Mouse (Mus musculus): ENCODE measurements around the gene Yju2. TPM values are rescaled to one million over a fixed set of nuclear protein-coding genes. Genes with fewer than 3 reads are reported as not detected.

Yju2 gene
- polyA plus RNA-seq, 1 experiment from 2014 or later = 16.8 TPM

DNA sequence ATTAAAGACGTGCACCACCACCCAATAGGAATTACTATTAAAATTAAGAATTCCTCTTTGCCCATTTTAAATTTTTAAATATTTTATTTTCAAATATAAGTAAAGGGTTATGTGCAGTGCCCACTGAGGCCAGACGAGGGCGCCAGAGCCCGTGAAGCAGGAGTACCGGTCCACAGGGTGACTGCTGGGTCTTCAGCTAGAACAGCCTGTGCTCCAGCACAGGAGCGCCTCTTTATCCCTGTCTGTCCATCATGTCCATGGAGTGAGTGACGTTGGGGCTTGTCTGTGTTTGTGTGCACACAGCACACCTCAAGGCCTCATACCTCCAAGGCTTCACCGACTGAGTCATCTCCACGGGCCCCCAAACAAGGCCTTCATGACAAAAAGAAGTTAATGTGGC is 1.7 kb upstream of the Yju2 start:
- Histone ChIP-seq H3K4me2 (ENCODE audit: low read depth, low read length) (no peak overlapping the region), H3K36me3 (ENCODE audit: control insufficient read depth, insufficient read depth, low read length) (peaks cover 14% of the 10 kb centered on the region; the same call in 1 of the 2 replicates), H3K27ac (replicated peaks; ENCODE audit: low read depth, low read length) (no peak overlapping the region), H3K9me3 (ENCODE audit: control insufficient read depth, low read length) (no peaks in the 10 kb centered on the region), H3K9ac (ENCODE audit: low read depth, low read length) (no peak overlapping the region), H3K27me3 (replicated peaks; ENCODE audit: control insufficient read depth, insufficient read depth, low read length) (no peaks in the 10 kb centered on the region), H3K4me1 (ENCODE audit: control insufficient read depth, insufficient read depth, low read length) (peaks cover 16% of the 10 kb centered on the region), H3K4me3 (ENCODE audit: low read depth, low read length) (no peak overlapping the region)
- DNase-seq (ENCODE audit: low spot score) = peak; percentile 76
- WGBS = 17% methylated on average over 9 of the region's 9 CpGs
- no peak for ATAC-seq (ENCODE audit: low read depth)

DNA sequence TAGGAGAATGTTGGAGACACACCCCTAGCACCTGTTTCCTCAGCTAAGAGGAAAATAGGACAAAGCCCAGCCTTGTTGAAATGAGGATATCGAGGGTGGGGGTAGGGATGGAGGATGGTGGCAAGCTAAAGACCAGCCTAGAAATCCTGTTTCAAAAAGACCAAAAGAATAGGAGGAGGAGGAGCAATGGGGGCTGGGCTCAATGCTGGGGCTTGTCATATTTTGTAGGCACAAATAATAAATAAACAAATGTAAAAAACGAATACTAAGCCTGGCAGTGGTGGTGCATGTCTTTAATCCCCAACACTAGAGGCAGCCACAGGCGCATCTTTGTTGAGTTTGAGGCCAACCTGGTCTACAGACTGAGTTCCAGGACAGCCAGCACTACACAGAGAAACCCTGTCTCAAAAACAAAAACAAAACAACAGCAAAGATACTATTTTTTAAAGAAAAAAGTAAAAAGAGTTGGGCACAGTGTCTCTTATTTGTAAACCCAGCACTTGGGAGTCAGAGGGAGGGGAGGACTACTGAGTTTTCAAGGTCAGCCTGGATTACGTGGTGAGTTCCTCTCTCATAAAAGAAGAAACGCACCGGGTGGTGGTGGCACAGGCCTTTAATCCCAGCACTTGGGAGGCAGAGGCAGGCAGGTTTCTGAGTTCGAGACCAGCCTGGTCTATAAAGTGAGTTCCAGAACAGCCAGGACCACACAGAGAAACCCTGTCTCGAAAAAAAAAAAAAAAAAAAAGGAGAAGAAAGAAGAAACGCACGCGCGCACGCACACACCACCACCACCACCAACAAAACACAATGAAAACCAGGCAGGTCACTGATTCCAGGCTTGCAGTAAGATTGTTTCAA is 944 bp upstream of the Yju2 start:
- Histone ChIP-seq H3K9ac (ENCODE audit: low read depth, low read length) (peak overlapping the region; percentile 71), H3K36me3 (ENCODE audit: control insufficient read depth, insufficient read depth, low read length) (peaks cover 14% of the 10 kb centered on the region; the same call in 1 of the 2 replicates), H3K4me2 (ENCODE audit: low read depth, low read length) (peak overlapping the region; percentile 74), H3K27me3 (replicated peaks; ENCODE audit: control insufficient read depth, insufficient read depth, low read length) (no peaks in the 10 kb centered on the region), H3K9me3 (ENCODE audit: control insufficient read depth, low read length) (no peaks in the 10 kb centered on the region), H3K4me1 (ENCODE audit: control insufficient read depth, insufficient read depth, low read length) (peaks cover 16% of the 10 kb centered on the region), H3K27ac (replicated peaks; ENCODE audit: low read depth, low read length) (peak overlapping the region; percentile 96), H3K4me3 (ENCODE audit: low read depth, low read length) (peak overlapping the region; percentile 59)
- DNase-seq (ENCODE audit: low spot score) (no peak), ATAC-seq (ENCODE audit: low read depth) (no peak)
- WGBS = 75% methylated on average over 13 of the region's 13 CpGs

DNA sequence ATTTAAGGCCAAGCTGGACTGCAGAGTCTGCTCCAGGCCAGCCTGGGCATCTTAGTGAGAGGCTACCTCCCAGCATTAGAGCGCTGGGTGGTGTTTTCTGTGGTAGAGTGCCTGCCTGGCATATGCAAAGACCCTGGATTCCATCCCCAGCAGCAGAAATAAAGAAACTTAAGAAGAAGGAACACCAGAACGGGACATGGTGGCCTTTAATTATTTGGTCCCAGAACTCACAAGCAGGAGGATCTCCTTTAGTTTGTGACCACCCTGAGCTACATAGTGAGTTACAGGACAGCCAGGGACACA is 364 bp upstream of the Yju2 start:
- no peaks in the 10 kb centered on the region for H3K27me3 ChIP-seq (replicated peaks; ENCODE audit: control insufficient read depth, insufficient read depth, low read length)
- ATAC-seq (ENCODE audit: low read depth) = no peak
- H3K9me3 ChIP-seq (ENCODE audit: control insufficient read depth, low read length) = no peaks in the 10 kb centered on the region
- H3K4me3 ChIP-seq (ENCODE audit: low read depth, low read length) = peak overlapping the region; percentile 59
- DNase-seq (ENCODE audit: low spot score) = no peak
- WGBS = 28% methylated on average over 2 of the region's 2 CpGs
- H3K9ac ChIP-seq (ENCODE audit: low read depth, low read length) = peak overlapping the region; percentile 71
- peak overlapping the region; percentile 74 for H3K4me2 ChIP-seq (ENCODE audit: low read depth, low read length)
- peak overlapping the region; percentile 96 for H3K27ac ChIP-seq (replicated peaks; ENCODE audit: low read depth, low read length)
- H3K36me3 ChIP-seq (ENCODE audit: control insufficient read depth, insufficient read depth, low read length) = peaks cover 14% of the 10 kb centered on the region; the same call in 1 of the 2 replicates
- H3K4me1 ChIP-seq (ENCODE audit: control insufficient read depth, insufficient read depth, low read length) = peaks cover 16% of the 10 kb centered on the region

DNA sequence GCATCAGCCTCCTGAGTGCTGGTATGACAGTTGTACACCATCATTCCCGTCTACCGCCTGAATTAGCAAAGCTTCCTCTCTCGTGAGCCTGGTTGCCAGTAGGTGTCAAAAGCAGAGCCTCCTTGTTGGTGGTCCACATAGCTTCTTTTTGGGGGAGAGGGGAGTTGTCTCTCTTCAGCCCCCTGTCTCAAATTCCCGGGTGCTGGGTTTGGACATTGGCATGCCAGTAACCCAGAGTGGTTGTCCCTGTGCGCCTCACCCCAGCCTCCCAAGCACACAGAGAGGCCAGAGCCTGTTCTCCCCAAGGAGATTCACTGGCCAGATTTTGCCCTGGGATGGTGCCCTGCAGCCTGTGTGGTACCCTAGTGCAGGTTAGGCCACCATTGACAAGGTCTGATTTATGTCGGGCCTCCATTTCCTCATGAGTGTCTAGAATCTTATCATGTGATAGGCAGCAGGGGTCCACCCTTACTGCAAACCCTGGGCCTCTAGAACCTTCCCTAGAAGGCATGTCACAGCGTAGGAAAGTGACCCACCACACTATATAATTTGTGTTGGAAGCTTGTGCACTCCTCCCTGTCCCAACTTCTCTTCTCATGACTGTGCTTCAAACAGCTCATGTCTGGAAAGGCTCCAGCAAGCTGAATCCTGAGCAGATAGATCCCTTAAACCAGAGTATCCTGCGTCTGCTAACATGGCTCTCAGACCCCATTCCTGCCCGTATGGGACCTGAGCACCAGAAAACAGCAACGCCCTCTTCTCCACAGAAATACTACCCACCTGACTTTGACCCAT is 1.2 kb downstream of the Yju2 start:
- Histone ChIP-seq H3K9ac (ENCODE audit: low read depth, low read length) (peak overlapping the region; percentile 71), H3K27ac (replicated peaks; ENCODE audit: low read depth, low read length) (peak overlapping the region; percentile 96), H3K36me3 (ENCODE audit: control insufficient read depth, insufficient read depth, low read length) (peaks cover 29% of the 10 kb centered on the region), H3K9me3 (ENCODE audit: control insufficient read depth, low read length) (no peaks in the 10 kb centered on the region), H3K4me3 (ENCODE audit: low read depth, low read length) (peak overlapping the region; percentile 59), H3K27me3 (replicated peaks; ENCODE audit: control insufficient read depth, insufficient read depth, low read length) (no peaks in the 10 kb centered on the region), H3K4me2 (ENCODE audit: low read depth, low read length) (peak overlapping the region; percentile 74), H3K4me1 (ENCODE audit: control insufficient read depth, insufficient read depth, low read length) (peaks cover 16% of the 10 kb centered on the region)
- 75% methylated on average over 10 of the region's 10 CpGs for WGBS
- ATAC-seq (ENCODE audit: low read depth) = no peak
- no peak for DNase-seq (ENCODE audit: low spot score)

DNA sequence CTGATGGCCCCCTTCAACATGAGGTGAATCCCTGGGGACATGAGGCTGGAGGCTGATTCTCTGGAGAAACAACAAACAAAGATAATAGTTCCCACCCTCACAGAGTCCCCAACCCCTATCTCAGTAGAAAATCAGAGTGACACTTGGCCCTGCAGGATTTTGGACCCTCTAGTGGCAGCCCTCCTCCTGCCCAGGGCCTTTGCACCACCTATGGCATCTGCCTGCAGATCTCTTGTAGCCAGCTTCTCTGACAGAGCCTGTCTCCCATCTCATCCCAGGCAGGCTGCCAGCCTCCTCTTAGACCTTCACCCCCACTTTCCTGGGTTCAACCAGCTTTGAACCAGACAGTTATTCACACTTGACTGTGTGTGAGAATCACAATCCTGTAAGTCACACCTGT is 1.9 kb downstream of the Yju2 start:
- peaks cover 35% of the 10 kb centered on the region for H3K36me3 ChIP-seq (ENCODE audit: control insufficient read depth, insufficient read depth, low read length)
- H3K9me3 ChIP-seq (ENCODE audit: control insufficient read depth, low read length) = no peaks in the 10 kb centered on the region
- H3K4me2 ChIP-seq (ENCODE audit: low read depth, low read length) = no peak overlapping the region
- no peak for ATAC-seq (ENCODE audit: low read depth)
- H3K4me3 ChIP-seq (ENCODE audit: low read depth, low read length) = no peak overlapping the region
- H3K4me1 ChIP-seq (ENCODE audit: control insufficient read depth, insufficient read depth, low read length) = peaks cover 16% of the 10 kb centered on the region
- no peaks in the 10 kb centered on the region for H3K27me3 ChIP-seq (replicated peaks; ENCODE audit: control insufficient read depth, insufficient read depth, low read length)
- no peak overlapping the region for H3K9ac ChIP-seq (ENCODE audit: low read depth, low read length)
- H3K27ac ChIP-seq (replicated peaks; ENCODE audit: low read depth, low read length) = no peak overlapping the region
- no peak for DNase-seq (ENCODE audit: low spot score)

DNA sequence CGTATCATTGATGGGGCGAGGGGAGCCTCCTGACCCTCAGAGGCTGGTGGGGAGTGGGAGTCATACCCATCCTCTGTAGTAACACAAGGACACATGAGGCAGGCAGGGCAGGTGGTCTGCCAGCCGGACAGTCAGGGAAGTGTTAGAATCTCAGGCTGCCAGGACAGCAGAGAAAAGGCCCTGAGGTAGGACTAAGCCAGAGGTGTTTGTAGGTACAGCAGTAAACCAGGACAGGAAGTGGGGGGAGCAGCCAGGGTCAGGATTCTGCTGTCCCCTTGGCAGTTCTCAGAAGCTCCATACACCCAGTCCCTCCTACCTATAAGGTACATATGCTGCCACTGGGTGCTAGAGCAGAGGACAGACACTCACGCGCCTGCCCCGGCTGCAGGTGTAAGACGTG is 2.7 kb downstream of the Yju2 start:
- no peak overlapping the region for H3K4me2 ChIP-seq (ENCODE audit: low read depth, low read length)
- ATAC-seq (ENCODE audit: low read depth) (no peak), DNase-seq (ENCODE audit: low spot score) (no peak)
- WGBS = 94% methylated on average over 7 of the region's 7 CpGs
- H3K9me3 ChIP-seq (ENCODE audit: control insufficient read depth, low read length) = no peaks in the 10 kb centered on the region
- H3K9ac ChIP-seq (ENCODE audit: low read depth, low read length) = no peak overlapping the region
- H3K36me3 ChIP-seq (ENCODE audit: control insufficient read depth, insufficient read depth, low read length) = peaks cover 43% of the 10 kb centered on the region
- H3K4me3 ChIP-seq (ENCODE audit: low read depth, low read length) = no peak overlapping the region
- no peak overlapping the region for H3K27ac ChIP-seq (replicated peaks; ENCODE audit: low read depth, low read length)
- peaks cover 11% of the 10 kb centered on the region; the same call in 1 of the 2 replicates for H3K4me1 ChIP-seq (ENCODE audit: control insufficient read depth, insufficient read depth, low read length)
- H3K27me3 ChIP-seq (replicated peaks; ENCODE audit: control insufficient read depth, insufficient read depth, low read length) = no peaks in the 10 kb centered on the region

DNA sequence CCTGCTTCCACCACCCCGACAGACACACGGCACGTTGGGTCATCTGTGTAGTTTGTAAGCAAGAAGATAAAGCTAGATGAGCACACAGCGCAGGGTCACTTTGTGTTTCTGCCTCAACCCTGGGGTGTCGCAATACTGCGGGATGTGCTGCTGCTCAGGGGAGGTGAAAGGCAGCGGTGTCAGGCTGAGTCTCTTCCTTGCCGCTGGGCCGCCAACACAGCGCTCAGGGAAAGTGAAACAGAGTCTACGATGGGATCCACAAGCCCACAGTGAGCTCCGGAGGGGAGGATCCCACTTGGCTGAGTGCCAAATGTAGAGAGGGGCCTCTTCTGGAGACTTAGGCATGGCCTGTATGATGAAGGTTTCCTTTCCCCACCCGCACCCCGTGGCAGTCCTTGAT is 4.3 kb downstream of the Yju2 start:
- H3K9ac ChIP-seq (ENCODE audit: low read depth, low read length) = no peak overlapping the region
- peak; percentile 50 for DNase-seq (ENCODE audit: low spot score)

DNA sequence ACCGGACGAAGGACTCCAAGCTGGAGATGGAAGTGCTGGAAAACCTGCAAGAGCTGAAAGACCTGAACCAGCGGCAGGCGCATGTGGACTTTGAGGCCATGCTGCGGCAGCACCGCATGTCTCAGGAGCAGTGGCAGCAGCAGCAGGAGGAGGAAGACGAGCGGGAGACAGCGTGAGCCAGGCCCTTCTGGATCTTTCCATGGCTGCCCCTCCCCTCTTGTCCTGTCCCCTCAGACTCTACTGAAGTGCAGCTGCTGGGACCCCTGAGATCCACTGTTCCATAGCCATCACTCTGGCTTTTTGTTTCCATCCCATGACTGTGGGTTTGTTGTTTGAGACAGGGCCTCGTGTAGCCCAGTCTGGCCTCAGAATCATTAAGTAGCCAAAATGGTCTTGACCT is 5.6 kb downstream of the Yju2 start:
- H3K4me1 ChIP-seq (ENCODE audit: control insufficient read depth, insufficient read depth, low read length) = peaks cover 7% of the 10 kb centered on the region; the same call in 1 of the 2 replicates
- H3K36me3 ChIP-seq (ENCODE audit: control insufficient read depth, insufficient read depth, low read length) = peaks cover 59% of the 10 kb centered on the region
- H3K27ac ChIP-seq (replicated peaks; ENCODE audit: low read depth, low read length) = no peak overlapping the region
- no peak overlapping the region for H3K4me2 ChIP-seq (ENCODE audit: low read depth, low read length)
- H3K27me3 ChIP-seq (replicated peaks; ENCODE audit: control insufficient read depth, insufficient read depth, low read length) = no peaks in the 10 kb centered on the region
- ATAC-seq (ENCODE audit: low read depth) = no peak
- 95% methylated on average over 10 of the region's 10 CpGs for WGBS
- H3K9me3 ChIP-seq (ENCODE audit: control insufficient read depth, low read length) = no peaks in the 10 kb centered on the region
- DNase-seq (ENCODE audit: low spot score) = no peak
- H3K9ac ChIP-seq (ENCODE audit: low read depth, low read length) = no peak overlapping the region
- no peak overlapping the region for H3K4me3 ChIP-seq (ENCODE audit: low read depth, low read length)

More for the DNA sequence above, 4.3 kb downstream of the Yju2 start:
- WGBS = 61% methylated on average over 14 of the region's 14 CpGs
- Histone ChIP-seq H3K36me3 (ENCODE audit: control insufficient read depth, insufficient read depth, low read length) (peaks cover 58% of the 10 kb centered on the region), H3K27ac (replicated peaks; ENCODE audit: low read depth, low read length) (no peak overlapping the region), H3K4me3 (ENCODE audit: low read depth, low read length) (no peak overlapping the region), H3K27me3 (replicated peaks; ENCODE audit: control insufficient read depth, insufficient read depth, low read length) (no peaks in the 10 kb centered on the region), H3K4me1 (ENCODE audit: control insufficient read depth, insufficient read depth, low read length) (peaks cover 10% of the 10 kb centered on the region; the same call in 1 of the 2 replicates), H3K9me3 (ENCODE audit: control insufficient read depth, low read length) (no peaks in the 10 kb centered on the region), H3K4me2 (ENCODE audit: low read depth, low read length) (no peak overlapping the region)
- no peak for ATAC-seq (ENCODE audit: low read depth)

All from embryonic facial prominence, embryonic 14.5 days (tissue).